Mouse (Mus musculus): ENCODE data around the gene Ddr2. TPM values are rescaled to one million over a fixed set of nuclear protein-coding genes. Genes with fewer than 3 reads are reported as not detected.

Ddr2 gene
- not detected for total RNA-seq (2023)

GRCm38 (mm10) chr1:170110516-170111332, at the start of gene Ddr2:
Gene Ddr2, minus strand, starts transcription at chr1:170110762.

GRCm38 (mm10) chr1:169968792-169969515, 141.6 kb downstream of the Ddr2 start, which contains the start of gene Hsd17b7:
Gene Hsd17b7, minus strand, starts transcription at chr1:169969241.

GRCm38 (mm10) chr1:169928454-169928971, 182.0 kb downstream of the Ddr2 start, which contains the start of gene Ccdc190:
Gene Ccdc190, plus strand, starts transcription at chr1:169928648.

Other genes starting within 250 kb of the Ddr2 start
- not detected for gene Ccdc190, start 182.1 kb downstream of the Ddr2 start, total RNA-seq (2023)
- gene Hsd17b7, start 141.5 kb downstream of the Ddr2 start, total RNA-seq (2023), result 10 to 100 TPM in 1 of 2 experiments, 1 to 10 TPM in 1; 7.8 to 13.0 TPM
- gene Uap1, start 64.2 kb upstream of the Ddr2 start, total RNA-seq (2023), result 10 to 100 TPM; 33.7 to 41.0 TPM
- 10 to 100 TPM; 57.1 to 63.2 TPM for gene Uhmk1, start 104.6 kb upstream of the Ddr2 start, total RNA-seq (2023)
- gene Sh2d1b2, start 122.0 kb upstream of the Ddr2 start, total RNA-seq (2023), result not detected
- under 1 TPM in 1 of 2 experiments, not detected in 1; 0.55 TPM for gene Sh2d1b1, start 166.6 kb upstream of the Ddr2 start, total RNA-seq (2023)
- gene Gm7694, start 195.6 kb upstream of the Ddr2 start, total RNA-seq (2023), result not detected
- not detected for gene Spata46, start 198.0 kb upstream of the Ddr2 start, total RNA-seq (2023)